Mouse (Mus musculus) midbrain, embryonic 16.5 days (tissue): Measurements from ENCODE around the gene Tapbp. TPM values are rescaled to one million over a fixed set of nuclear protein-coding genes. Genes with fewer than 3 reads are reported as not detected.

Source experiments
- ATAC-seq: fragments of 200-750 bp; cut with Nextera tagmentation; 2 replicates; pipeline ENCODE4 v1.8.0; 2017; ENCODE audit warnings: moderate TSS enrichment
- H3K27ac ChIP-seq: fragments of 300-500 bp; sonication (generic); 2 replicates; pipeline ENCODE4 v1.5.1; 2014; ENCODE audit warnings: mild to moderate bottlenecking, low read length, mixed read lengths
- H3K27me3 ChIP-seq: fragments of 300-500 bp; sonication (generic); 2 replicates; pipeline ENCODE4 v1.6.1; 2014; ENCODE audit warnings: low read depth, low read length, mixed read lengths; ENCODE audit not compliant: control insufficient read depth, insufficient read depth
- H3K36me3 ChIP-seq: fragments of 300-500 bp; sonication (generic); 2 replicates; pipeline ENCODE4 v1.6.1; 2014; ENCODE audit warnings: mild to moderate bottlenecking, low read length, moderate library complexity, mixed read lengths; ENCODE audit not compliant: control insufficient read depth, insufficient read depth
- H3K4me1 ChIP-seq: fragments of 300-500 bp; sonication (generic); 2 replicates; pipeline ENCODE4 v1.6.1; 2014; ENCODE audit warnings: mild to moderate bottlenecking, low read length, mixed read lengths; ENCODE audit not compliant: control insufficient read depth, insufficient read depth
- H3K4me2 ChIP-seq: fragments of 300-500 bp; sonication (generic); 2 replicates; pipeline ENCODE4 v1.6.1; 2014; ENCODE audit warnings: mild to moderate bottlenecking, low read length, mixed read lengths
- H3K4me3 ChIP-seq: fragments of 300-500 bp; sonication (generic); 2 replicates; pipeline ENCODE4 v1.5.1; 2014; ENCODE audit warnings: low read depth, mild to moderate bottlenecking, low read length, moderate library complexity, mixed read lengths
- H3K9ac ChIP-seq: fragments of 300-500 bp; sonication (generic); 2 replicates; pipeline ENCODE4 v1.6.1; 2014; ENCODE audit warnings: low read depth, low read length, mixed read lengths
- H3K9me3 ChIP-seq: fragments of 300-500 bp; sonication (generic); replicated peaks from 2 replicates; pipeline ENCODE4 v1.6.1; 2014; ENCODE audit warnings: mild to moderate bottlenecking, low read length, mixed read lengths; ENCODE audit not compliant: control insufficient read depth, poor library complexity, severe bottlenecking
- WGBS: fragments of 180-500 bp; shearing (Covaris S2); extraction: QIAGEN DNeasy Blood & Tissue Kit; methylation state at CpG from one replicate; pipeline ENCODE4 v1.1.7; 2014; 5-methylcytosine and 5-hydroxymethylcytosine counted together
- polyA plus RNA-seq: library from polyadenylated mRNA; unstranded; fragments of >200 nt; fragmentation: Nextera tagmentation; extraction: Ambion mirVana; gene quantifications from 2 replicates; pipeline ENCODE4 v1.2.1, GENCODE M21; 2015

Tapbp gene
- polyA plus RNA-seq, 1 experiment from 2014 or later: 26.1 TPM

DNA sequence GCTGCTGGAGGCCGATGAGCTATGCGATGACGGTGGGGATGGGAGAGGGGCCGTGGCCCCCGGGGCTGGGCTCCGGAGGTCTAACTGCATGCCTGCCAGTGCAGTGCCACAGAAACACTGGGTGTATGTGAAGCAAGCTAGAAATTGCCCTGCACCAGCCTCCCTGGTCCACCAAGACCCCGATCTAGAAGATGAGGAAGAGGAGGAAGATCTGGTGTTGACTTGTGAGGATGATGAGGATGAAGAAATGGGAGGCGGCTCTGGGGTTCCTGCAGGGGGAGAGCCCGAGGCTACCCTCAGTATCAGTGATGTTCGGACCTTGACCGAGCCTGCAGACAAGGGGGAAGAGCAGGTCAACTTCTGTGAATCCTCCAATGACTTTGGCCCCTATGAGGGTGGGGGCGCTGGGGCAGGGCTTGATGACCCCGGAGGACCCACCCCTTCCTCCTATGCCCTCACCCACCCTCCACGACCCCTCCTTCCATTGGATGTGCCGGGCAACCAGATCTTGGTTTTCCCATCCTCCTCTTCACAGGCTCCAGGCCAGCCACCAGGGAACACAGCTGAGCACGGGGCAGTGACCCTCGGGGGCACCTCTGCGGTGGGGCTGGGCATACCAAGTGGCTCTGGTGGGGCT lies 2.1 kb downstream of the Tapbp start:
- no peak overlapping the region for H3K4me3 ChIP-seq
- H3K4me2 ChIP-seq: no peak overlapping the region

DNA sequence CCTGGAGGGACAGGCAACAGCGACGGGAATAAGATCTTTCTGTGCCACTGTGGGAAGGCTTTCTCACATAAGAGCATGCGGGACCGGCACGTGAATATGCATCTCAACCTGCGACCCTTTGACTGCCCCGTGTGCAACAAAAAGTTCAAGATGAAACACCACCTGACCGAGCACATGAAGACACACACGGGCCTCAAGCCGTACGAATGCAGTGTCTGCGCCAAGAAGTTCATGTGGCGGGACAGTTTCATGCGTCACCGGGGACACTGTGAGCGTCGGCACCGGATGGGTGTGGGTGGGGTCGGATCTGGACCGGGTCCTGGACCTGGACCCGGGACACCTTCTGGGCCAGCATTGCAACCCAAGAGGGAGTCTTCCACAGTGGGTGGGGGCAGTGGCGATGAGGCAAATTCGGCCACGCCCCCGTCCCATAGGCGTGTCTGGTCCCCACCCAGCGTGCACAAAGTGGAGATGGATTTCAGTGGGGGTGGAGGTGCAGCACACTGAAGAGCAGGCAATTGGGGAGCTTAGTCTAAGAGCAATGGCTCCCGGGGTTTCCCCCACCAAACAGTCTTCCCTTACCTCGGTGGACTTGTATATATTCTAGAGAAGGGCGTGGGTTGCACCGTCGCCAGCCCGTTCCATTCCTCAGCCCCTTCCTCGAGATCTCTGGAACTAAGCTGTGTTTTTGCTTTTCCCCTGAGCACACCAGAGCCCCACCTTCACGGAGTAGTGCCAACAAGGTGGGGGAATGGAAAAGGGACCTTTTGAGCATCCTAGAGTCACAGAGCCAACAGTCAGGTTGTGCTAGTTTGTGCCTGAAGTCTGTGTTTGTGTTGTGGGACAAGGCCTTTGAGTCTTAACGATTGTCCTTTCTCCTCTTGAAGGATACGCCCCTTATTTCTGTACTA lies 2.8 kb downstream of the Tapbp start:
- Histone ChIP-seq H3K27me3 (peaks cover 2% of the 10 kb centered on the region; the same call in 1 of the 2 replicates), H3K9ac (no peak overlapping the region), H3K4me1 (peaks cover 25% of the 10 kb centered on the region), H3K9me3 (no peaks in the 10 kb centered on the region), H3K27ac (no peak overlapping the region), H3K4me3 (peak overlapping the region; percentile 37; the same call in 1 of the 2 replicates), H3K4me2 (peak overlapping the region; percentile 59), H3K36me3 (peaks cover 6% of the 10 kb centered on the region)
- no peak for ATAC-seq
- WGBS: 63% methylated on average over 37 of the region's 37 CpGs

More for the DNA sequence above, 2.1 kb downstream of the Tapbp start:
- Histone ChIP-seq H3K4me1 (peaks cover 25% of the 10 kb centered on the region), H3K9me3 (no peaks in the 10 kb centered on the region), H3K9ac (no peak overlapping the region), H3K27me3 (peaks cover 2% of the 10 kb centered on the region; the same call in 1 of the 2 replicates), H3K27ac (no peak overlapping the region), H3K36me3 (peaks cover 10% of the 10 kb centered on the region)
- WGBS: 83% methylated on average over 18 of the region's 18 CpGs
- no peak for ATAC-seq

DNA sequence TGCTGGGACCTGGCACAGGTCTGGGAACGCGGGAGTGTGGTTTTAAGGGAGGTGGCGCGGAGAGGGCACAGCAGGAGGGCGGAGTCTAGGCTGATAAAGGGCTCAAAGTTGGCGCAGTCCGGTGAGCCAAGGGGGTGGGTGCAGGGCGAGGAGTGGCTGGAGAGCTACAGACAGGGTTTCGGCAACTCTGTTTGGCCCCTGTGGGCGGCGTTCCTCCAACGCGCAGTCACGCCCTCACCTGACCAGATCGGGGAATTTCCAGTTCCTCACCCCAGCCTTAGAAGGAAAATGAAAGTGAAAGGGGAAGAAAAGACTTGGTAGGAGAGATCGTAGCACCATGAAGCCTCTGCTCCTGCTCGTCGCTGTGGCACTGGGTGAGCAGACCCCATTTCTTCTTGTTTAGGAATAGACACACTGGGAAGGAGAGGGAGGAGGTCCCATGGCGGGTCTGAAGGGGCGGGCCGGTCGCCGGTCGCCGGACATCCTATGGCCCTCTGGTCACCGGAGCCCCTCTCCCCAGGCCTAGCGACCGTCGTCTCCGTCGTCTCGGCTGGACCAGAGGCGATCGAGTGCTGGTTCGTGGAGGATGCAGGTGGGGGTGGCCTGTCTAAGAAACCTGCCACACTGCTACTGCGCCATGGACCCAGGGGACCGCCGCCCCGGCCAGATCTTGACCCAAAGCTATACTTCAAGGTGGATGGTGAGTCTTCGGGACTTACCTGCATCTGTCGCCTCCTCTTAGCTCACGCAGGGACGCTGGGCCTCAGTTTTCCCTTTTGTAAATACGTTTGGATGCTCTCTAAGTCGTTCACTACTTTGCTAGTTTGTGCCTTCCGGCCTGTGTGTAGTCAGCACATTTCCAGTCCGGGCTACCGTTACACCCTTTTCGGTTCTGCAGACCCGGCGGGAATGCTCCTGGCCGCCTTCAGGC lies 3.9 kb downstream of the Tapbp start:
- whole genome bisulfite sequencing: 2% methylated on average over 52 of the region's 52 CpGs
- Histone ChIP-seq H3K27me3 (peaks cover 2% of the 10 kb centered on the region; the same call in 1 of the 2 replicates), H3K9ac (peak overlapping the region; percentile 54), H3K4me3 (peak overlapping the region; percentile 37), H3K36me3 (no peaks in the 10 kb centered on the region), H3K4me1 (peaks cover 25% of the 10 kb centered on the region), H3K9me3 (no peaks in the 10 kb centered on the region), H3K27ac (peak overlapping the region; percentile 23; the same call in 1 of the 2 replicates), H3K4me2 (peak overlapping the region; percentile 59)
- no peak for ATAC-seq

DNA sequence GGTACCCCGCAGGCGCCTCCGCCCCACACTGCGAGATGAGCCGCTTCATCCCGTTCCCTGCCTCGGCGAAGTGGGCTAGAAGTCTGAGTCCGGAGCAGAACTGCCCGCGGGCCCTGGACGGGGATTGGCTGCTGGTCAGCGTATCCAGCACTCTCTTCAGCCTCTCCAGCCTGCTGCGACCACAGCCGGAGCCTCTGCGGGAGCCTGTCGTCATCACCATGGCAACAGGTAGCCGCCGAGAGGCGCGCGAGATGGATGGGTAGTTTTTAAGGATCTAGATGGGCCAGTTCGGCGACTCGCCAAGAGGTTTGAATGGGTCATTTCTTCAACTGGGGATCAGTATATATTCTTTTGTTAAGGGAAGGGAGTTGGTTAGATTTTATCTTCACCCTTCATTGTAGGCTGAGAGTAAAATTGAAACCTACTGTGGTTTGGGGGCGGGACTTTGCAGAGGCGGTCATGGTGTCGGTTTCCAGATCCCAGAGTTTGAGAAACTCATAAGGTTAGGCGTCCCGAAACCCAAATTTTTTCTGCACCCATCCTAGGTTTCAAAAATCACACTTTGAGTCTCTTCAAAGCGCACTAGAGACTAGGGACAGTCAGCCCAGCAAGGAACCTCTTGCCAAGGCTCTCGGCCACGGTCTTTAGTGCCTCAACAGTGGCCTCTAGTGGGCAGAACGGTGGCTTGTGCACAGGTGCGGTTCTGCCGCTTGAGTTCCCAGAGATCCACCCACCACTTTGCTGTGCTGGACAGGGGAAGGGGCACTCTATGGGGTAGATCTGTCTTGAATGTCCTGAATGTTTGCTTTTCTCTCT lies 4.8 kb downstream of the Tapbp start:
- 0 out of 2 replicates have a peak overlapping the region, but pooled peaks have one; percentile 23 for H3K27ac ChIP-seq
- ATAC-seq: no peak; the same call in 1 of the 2 replicates

DNA sequence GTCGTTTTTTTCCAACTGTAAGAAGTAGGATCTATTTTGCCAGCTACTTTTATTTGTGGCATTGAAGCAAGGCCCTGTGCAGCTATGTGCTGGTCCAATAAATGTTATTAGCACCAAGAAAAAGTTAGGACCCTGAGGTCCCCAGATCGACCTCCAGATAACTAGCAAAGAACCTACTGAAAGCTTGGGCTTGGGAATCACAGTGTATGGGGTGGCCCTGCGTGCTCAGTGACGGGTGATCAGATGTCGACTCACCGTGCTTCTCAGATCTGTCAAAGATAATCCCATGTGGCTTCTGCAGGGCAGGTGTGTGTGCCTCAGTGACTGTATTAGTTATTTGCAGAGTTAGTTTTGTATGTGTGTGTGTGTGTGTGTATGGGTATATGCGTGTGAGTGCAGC lies 5.7 kb downstream of the Tapbp start:
- peaks cover 2% of the 10 kb centered on the region; the same call in 1 of the 2 replicates for H3K27me3 ChIP-seq
- H3K27ac ChIP-seq: no peak overlapping the region
- H3K4me2 ChIP-seq: no peak overlapping the region
- H3K4me1 ChIP-seq: peaks cover 20% of the 10 kb centered on the region
- no peak for ATAC-seq
- WGBS: 90% methylated on average over 7 of the region's 7 CpGs
- peaks cover 3% of the 10 kb centered on the region; the same call in 1 of the 2 replicates for H3K36me3 ChIP-seq
- H3K9me3 ChIP-seq: no peaks in the 10 kb centered on the region
- H3K4me3 ChIP-seq: no peak overlapping the region
- no peak overlapping the region for H3K9ac ChIP-seq

More for the DNA sequence above, 4.8 kb downstream of the Tapbp start:
- Histone ChIP-seq H3K4me1 (peaks cover 20% of the 10 kb centered on the region), H3K9me3 (no peaks in the 10 kb centered on the region), H3K9ac (peak overlapping the region; percentile 54), H3K27me3 (peaks cover 2% of the 10 kb centered on the region; the same call in 1 of the 2 replicates), H3K36me3 (no peaks in the 10 kb centered on the region), H3K4me2 (peak overlapping the region; percentile 59), H3K4me3 (peak overlapping the region; percentile 37)
- WGBS: 1% methylated on average over 36 of the region's 36 CpGs

DNA sequence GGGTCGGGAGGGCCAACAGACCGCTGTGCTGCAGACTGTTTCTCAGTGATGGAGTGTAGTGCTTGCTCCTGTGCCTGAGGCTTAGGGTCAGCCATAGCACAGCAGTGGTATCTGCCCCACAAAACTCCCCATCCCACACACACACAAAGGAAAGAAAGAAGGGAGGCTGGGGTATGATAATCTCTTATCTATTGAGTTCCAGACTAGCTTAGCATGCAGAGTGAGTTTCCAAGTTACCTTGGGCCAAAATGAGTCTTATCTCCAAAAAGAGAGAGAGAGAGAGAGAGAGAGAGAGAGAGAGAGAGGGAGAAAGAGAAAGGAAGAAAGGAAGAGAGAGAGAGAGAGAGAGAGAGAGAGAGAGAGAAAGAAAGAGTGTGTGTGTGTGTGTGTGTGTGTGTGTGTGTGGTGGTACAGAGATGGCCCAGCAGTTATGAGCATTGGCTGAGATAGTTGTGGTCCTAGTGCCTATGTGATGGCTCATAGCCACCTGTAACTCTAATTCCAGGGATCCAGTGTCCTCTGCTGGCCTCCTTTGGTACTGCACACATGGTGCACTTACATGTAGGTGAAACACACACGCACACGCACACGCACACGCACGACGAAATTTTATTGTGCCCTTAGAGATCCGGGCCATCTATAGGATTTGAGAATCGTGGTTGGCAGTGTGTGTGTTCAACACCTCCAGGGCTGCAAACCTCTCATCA lies 9.0 kb downstream of the Tapbp start:
- WGBS: 87% methylated on average over 10 of the region's 10 CpGs
- H3K27me3 ChIP-seq: no peaks in the 10 kb centered on the region
- no peak overlapping the region for H3K4me2 ChIP-seq
- ATAC-seq: no peak
- peaks cover 5% of the 10 kb centered on the region; the same call in 1 of the 2 replicates for H3K36me3 ChIP-seq
- H3K4me3 ChIP-seq: no peak overlapping the region
- H3K9me3 ChIP-seq: no peaks in the 10 kb centered on the region
- peaks cover 17% of the 10 kb centered on the region for H3K4me1 ChIP-seq
- no peak overlapping the region for H3K27ac ChIP-seq
- H3K9ac ChIP-seq: no peak overlapping the region

DNA sequence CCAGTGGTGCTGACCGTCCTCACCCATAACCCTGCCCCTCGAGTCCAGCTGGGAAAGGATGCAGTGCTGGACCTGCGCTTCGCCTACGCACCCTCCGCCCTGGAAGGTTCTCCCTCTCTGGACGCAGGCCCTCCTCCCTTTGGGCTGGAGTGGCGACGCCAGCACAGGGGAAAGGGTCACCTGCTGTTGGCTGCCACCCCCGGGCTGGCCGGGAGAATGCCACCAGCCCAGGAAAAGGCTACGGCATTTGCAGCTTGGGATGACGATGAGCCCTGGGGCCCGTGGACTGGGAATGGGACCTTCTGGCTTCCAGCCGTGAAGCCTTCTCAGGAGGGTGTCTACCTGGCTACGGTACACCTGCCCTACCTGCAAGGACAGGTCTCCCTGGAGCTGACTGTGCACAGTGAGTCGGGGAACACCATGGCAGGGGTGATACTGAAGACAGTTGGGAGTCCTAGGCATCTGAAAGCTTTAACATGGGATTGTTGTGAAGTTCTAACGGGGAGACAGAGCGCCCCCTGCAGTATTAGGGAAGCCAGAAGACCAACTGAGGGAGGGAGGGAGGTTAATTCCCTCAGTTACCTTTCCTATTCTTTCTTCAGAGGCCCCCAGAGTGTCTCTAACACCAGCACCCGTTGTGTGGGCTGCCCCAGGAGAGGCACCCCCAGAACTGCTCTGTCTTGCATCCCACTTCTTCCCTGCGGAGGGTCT lies 9.9 kb downstream of the Tapbp start:
- peaks cover 10% of the 10 kb centered on the region for H3K4me1 ChIP-seq
- H3K36me3 ChIP-seq: peaks cover 5% of the 10 kb centered on the region; the same call in 1 of the 2 replicates
- no peaks in the 10 kb centered on the region for H3K27me3 ChIP-seq
- ATAC-seq: no peak
- no peak overlapping the region for H3K4me3 ChIP-seq
- H3K9ac ChIP-seq: no peak overlapping the region
- no peak overlapping the region for H3K4me2 ChIP-seq
- no peaks in the 10 kb centered on the region for H3K9me3 ChIP-seq
- WGBS: 85% methylated on average over 20 of the region's 21 CpGs
- no peak overlapping the region for H3K27ac ChIP-seq
